In genomic region chr10:84754851-84755785, GRCm38 (mm10) we compare ENCODE assay signal across 8 mouse cellular contexts. TPM values are rescaled to one million over a fixed set of nuclear protein-coding genes. Genes with fewer than 3 reads are reported as not detected.
A peak's percentile ranks its signal among the peaks of the same experiment; 100 is the strongest.
DNase-seq lines count a peak whose midpoint lies in the region; ATAC-seq lines count a peak whose summit lies in the region.

No protein-coding gene starts in this region.

- H3K4me2 ChIP-seq in kidney, embryonic 14.5 days (replicated peaks; ENCODE audit: low read depth, low read length), result peak overlapping the region; percentile 38
- peak overlapping the region; percentile 95 for H3K4me2 ChIP-seq in forebrain, embryonic 15.5 days (replicated peaks)

- peak overlapping the region; percentile 33 for H3K4me3 ChIP-seq in kidney, embryonic 14.5 days (ENCODE audit: low read length)
- H3K4me3 ChIP-seq in forebrain, embryonic 15.5 days, result peak overlapping the region; percentile 52
- H3K4me3 ChIP-seq in limb, embryonic 10.5 days, result peak overlapping the region; percentile 46

- peaks cover 76% of the 10 kb centered on the region for H3K27me3 ChIP-seq in kidney, embryonic 14.5 days (ENCODE audit: control insufficient read depth, insufficient read depth, low read length)
- peaks cover 45% of the 10 kb centered on the region for H3K27me3 ChIP-seq in forebrain, embryonic 15.5 days
- peaks cover 91% of the 10 kb centered on the region for H3K27me3 ChIP-seq in limb, embryonic 10.5 days (ENCODE audit: low read depth, poor library complexity, severe bottlenecking)

- H3K9ac ChIP-seq in kidney, embryonic 14.5 days (ENCODE audit: low read depth, low read length), result no peak overlapping the region; the same call in 1 of the 2 replicates
- peak overlapping the region; percentile 57 for H3K9ac ChIP-seq in forebrain, embryonic 15.5 days (replicated peaks)

- H3K27ac ChIP-seq in kidney, embryonic 14.5 days (ENCODE audit: low read depth, low read length), result no peak overlapping the region
- H3K27ac ChIP-seq in forebrain, embryonic 15.5 days (replicated peaks), result peak overlapping the region; percentile 84
- H3K27ac ChIP-seq in limb, embryonic 10.5 days, result no peak overlapping the region; the same call in 1 of the 2 replicates

- WGBS in kidney, embryonic 14.5 days, result under 1% methylated on average over 65 of the region's 66 CpGs
- WGBS in forebrain, embryonic 15.5 days, result 1% methylated on average over 65 of the region's 66 CpGs
- WGBS in limb, embryonic 10.5 days, result 2% methylated on average over 66 of the region's 66 CpGs

- H3K36me3 ChIP-seq in kidney, embryonic 14.5 days (ENCODE audit: control insufficient read depth, insufficient read depth, low read length), result no peaks in the 10 kb centered on the region
- no peaks in the 10 kb centered on the region for H3K36me3 ChIP-seq in forebrain, embryonic 15.5 days
- no peaks in the 10 kb centered on the region for H3K36me3 ChIP-seq in limb, embryonic 10.5 days

- no peak for DNase-seq in kidney, adult 9 months
- peak; percentile 43 for DNase-seq in adrenal gland, postnatal 25 days
- DNase-seq in limb, embryonic 10.5 days (ENCODE audit: low spot score), result peak; percentile 78
- peak; percentile 86 for DNase-seq in neural tube, embryonic 10.5 days (ENCODE audit: extremely low spot score, low spot score)
- no peak for DNase-seq in layer of hippocampus, adult 11-12 months (ENCODE audit: low spot score)
- DNase-seq in left cerebral cortex, adult 8-10 months (ENCODE audit: low spot score in 2 of 2), result no peak

- peak; percentile 48; the same call in 1 of the 2 replicates for ATAC-seq in kidney, embryonic 14.5 days (ENCODE audit: low FRiP score, low TSS enrichment)
- peak; percentile 42 for ATAC-seq in forebrain, embryonic 15.5 days (replicated peaks)

- H3K4me1 ChIP-seq in kidney, embryonic 14.5 days (ENCODE audit: control insufficient read depth, insufficient read depth, low read length), result peaks cover 26% of the 10 kb centered on the region
- H3K4me1 ChIP-seq in forebrain, embryonic 15.5 days, result peaks cover 60% of the 10 kb centered on the region
- peaks cover 43% of the 10 kb centered on the region for H3K4me1 ChIP-seq in limb, embryonic 10.5 days

- H3K9me3 ChIP-seq in kidney, embryonic 14.5 days (ENCODE audit: control insufficient read depth, low read length), result no peaks in the 10 kb centered on the region
- H3K9me3 ChIP-seq in forebrain, embryonic 15.5 days, result no peaks in the 10 kb centered on the region
- no peaks in the 10 kb centered on the region for H3K9me3 ChIP-seq in limb, embryonic 10.5 days (replicated peaks)

RNA-seq across cellular contexts. Expression of gene Rfx4, which starts 0.7 kb away (rescaled TPM):
- polyA plus RNA-seq in kidney, embryonic 14.5 days (2014; fragmentation: Nextera tagmentation; extraction: Ambion mirVana), result 0.17 and 0.19 TPM in 2 replicates
- not detected in 2 replicates for total RNA-seq in adrenal gland, postnatal 25 days (2021)
- polyA plus RNA-seq in forebrain, embryonic 15.5 days (2015; fragmentation: Nextera tagmentation; extraction: Ambion mirVana), result 7.1 and 8.4 TPM in 2 replicates
- 0.06 TPM in 1 of 2 replicates, not detected in the other for polyA plus RNA-seq in limb, embryonic 10.5 days (2016; fragmentation: Nextera tagmentation; extraction: Ambion mirVana)
- total RNA-seq in left cerebral cortex, adult 8-10 months (2022), result 10 to 100 TPM; 10.6 to 13.1 (median 12.3) TPM

Comparison
In these comparisons a context has a peak if more than half of its experiments do, and no peak if none do; other contexts are left out.
1. DNase-seq: peak in adrenal gland, postnatal 25 days (single experiment), limb, embryonic 10.5 days (single experiment) and neural tube, embryonic 10.5 days (single experiment); none in kidney, adult 9 months (single experiment), layer of hippocampus, adult 11-12 months (single experiment) and left cerebral cortex, adult 8-10 months (0 of 2).
2. Peak in every context shown above with its lines, with median percentiles within 50 percentile points of each other: H3K4me3 ChIP-seq.